Mouse (Mus musculus): ENCODE measurements around the gene Gnpat.

- TF ChIP-seq CTCF (IDR thresholded peaks at IDR 0.05; ENCODE audit: low read depth): no peak
- no peak for TF ChIP-seq EP300 (optimal IDR thresholded peaks at IDR 0.05)
Measured at GRCm38 (mm10) chr8:124839371-124839770, 23.5 kb upstream of the Gnpat start.
